Mouse (Mus musculus): ENCODE measurements at regions not wholly inside any gene's neighbourhood (a gene's known extent, or its start where the extent isn't known, plus 50 kb on each side); places are given as distances from the start of the nearest gene placed in this dataset.

DNA sequence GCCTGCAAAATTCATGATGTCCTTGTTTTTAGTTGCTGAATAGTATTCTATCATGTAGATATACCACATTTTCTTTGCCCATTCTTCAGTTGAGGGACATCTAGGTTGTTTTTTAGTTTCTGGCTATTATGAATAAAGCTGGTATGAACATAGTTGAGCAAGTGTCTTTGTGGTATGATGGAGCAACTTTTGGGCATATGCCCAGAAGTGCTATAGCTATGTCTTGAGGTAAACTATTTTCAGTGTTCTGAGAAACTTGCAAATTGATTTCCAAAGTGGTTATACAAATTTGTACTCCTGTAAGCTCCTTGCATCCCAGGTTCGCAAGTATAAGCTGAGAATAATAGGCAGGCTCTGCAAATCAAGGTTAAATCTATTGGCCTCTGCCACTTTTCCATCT lies 473.8 kb upstream of the Zeb2 start:
- TF ChIP-seq POLR2A (IDR thresholded peaks at IDR 0.05; ENCODE audit: borderline replicate concordance, extremely low read depth, low read depth, low read length) (no peak), CTCF (IDR thresholded peaks at IDR 0.05; ENCODE audit: insufficient read depth, low read length) (no peak)
- Histone ChIP-seq H3K4me1 (ENCODE audit: control insufficient read depth, insufficient read depth, low read length) (no peaks in the 10 kb centered on the region), H3K4me3 (replicated peaks; ENCODE audit: extremely low read depth, low read depth, low read length) (no peak overlapping the region)
- DNase-seq = no peak
- 90% methylated on average over 1 of the region's 1 CpGs for WGBS

DNA sequence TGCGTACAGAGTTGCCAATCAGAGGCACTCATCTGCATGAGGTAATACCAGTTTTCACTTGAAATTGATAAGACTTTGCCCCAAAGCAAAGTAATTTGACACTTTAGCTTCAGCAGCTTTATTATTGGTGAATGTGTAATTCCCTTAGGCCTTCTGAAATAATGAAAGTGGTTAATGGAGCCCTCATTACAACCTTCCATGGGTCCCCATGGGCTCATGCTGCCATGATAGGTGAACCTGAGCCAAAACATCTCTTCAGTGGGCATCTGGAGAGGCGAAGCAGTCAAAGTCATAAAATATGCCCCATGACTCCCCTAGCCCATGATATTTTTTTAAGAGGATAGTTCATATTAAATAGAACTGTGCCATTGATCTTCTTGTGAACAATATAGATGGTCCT lies 471.1 kb upstream of the Zeb2 start:
- WGBS = 96% methylated on average over 2 of the region's 2 CpGs
- H3K4me1 ChIP-seq (ENCODE audit: control insufficient read depth, insufficient read depth, low read length) = no peaks in the 10 kb centered on the region
- H3K4me3 ChIP-seq (replicated peaks; ENCODE audit: extremely low read depth, low read depth, low read length) = no peak overlapping the region
- no peak for TF ChIP-seq CTCF (IDR thresholded peaks at IDR 0.05; ENCODE audit: insufficient read depth, low read length)
- TF ChIP-seq POLR2A (IDR thresholded peaks at IDR 0.05; ENCODE audit: borderline replicate concordance, extremely low read depth, low read depth, low read length) = no peak
- no peak for DNase-seq

DNA sequence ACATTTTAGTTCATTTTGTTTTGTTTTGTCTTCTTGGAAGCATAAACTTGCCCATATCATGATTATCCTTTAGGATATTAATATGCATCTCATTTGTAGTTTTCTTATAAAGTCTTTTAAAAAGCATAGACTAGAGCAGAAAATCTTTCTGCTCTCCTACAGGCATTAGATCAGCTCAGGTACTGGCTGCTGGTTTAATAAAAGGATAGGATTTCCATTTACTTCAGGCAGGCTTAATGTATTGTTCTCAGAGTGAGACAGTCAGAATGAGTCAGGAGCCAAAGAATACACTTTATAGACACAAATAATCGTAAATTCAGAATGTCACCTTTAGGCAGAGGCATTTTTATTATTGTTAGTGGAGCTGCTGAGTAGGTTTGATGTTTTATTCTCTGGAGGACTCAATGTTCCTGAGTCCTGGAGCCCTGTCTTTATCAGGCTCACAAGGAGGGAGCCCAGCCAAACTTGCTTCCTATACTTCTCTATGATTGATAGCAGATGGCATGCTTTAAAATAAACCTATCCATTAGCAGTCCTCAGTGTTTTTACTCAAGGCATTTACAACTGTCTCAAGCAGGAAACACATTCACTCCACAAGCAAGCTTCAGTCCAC lies 469.5 kb upstream of the Zeb2 start:
- TF ChIP-seq CTCF (IDR thresholded peaks at IDR 0.05; ENCODE audit: insufficient read depth, low read length) (no peak), POLR2A (IDR thresholded peaks at IDR 0.05; ENCODE audit: borderline replicate concordance, extremely low read depth, low read depth, low read length) (no peak)
- 34% methylated on average over 1 of the region's 1 CpGs for WGBS
- no peaks in the 10 kb centered on the region for H3K4me1 ChIP-seq (ENCODE audit: control insufficient read depth, insufficient read depth, low read length)
- no peak overlapping the region for H3K4me3 ChIP-seq (replicated peaks; ENCODE audit: extremely low read depth, low read depth, low read length)
- DNase-seq = no peak

DNA sequence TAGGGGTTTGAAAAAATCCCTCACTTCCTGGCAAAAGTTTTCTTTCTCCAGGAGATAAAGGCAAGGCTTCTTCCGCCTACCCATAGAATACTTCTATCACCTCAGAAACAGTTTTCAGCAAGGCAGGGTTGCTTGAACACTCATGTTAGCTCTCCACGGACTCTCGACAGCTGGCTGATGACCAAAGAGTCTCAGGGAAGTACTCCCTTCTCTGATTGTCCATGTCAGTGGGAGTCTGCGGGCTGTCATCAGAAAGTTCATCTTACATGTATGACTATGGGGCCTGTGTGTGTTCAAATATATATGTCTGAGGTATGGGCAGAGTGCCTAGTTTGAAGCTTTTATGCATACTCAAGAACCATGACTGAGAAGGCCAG lies 464.3 kb upstream of the Zeb2 start:
- DNase-seq = peak; percentile 8
- TF ChIP-seq POLR2A (IDR thresholded peaks at IDR 0.05; ENCODE audit: borderline replicate concordance, extremely low read depth, low read depth, low read length) (no peak), CTCF (IDR thresholded peaks at IDR 0.05; ENCODE audit: insufficient read depth, low read length) (no peak)
- H3K4me1 ChIP-seq (ENCODE audit: control insufficient read depth, insufficient read depth, low read length) = no peaks in the 10 kb centered on the region
- H3K4me3 ChIP-seq (replicated peaks; ENCODE audit: extremely low read depth, low read depth, low read length) = no peak overlapping the region
- WGBS = 61% methylated on average over 4 of the region's 4 CpGs

DNA sequence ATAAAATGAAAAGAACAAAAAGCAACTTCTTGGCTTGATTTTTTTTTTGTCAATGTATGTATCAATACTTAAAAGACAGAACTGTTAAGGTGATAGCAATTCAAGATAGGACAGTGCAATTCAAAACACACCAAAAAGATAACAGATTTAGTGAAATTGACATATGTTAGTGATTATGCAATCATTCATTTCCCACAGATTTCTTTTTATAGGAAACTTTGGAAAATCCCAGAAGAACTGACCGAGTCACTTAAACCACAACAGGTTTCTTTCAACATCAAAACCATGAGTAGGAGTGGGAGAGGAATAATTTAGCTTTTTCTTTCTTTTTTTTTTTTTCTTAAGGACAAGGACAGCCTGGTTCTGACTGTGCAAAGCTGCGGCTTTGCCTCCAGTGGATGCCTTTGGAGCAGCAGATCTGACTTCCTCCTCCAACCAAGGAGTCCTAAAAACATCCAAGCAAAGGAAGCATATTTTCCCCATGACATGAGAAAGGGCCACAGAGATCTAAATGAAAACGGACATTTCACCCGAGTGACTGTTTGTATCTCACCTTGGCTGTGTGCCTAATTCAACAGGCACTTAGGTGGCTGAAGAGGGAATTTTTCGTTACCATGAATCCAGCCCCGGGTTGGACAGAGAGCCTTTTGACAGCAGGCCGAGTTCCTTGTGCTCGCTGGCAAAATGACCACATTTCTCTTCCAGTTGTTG lies 463.8 kb upstream of the Zeb2 start:
- 35% methylated on average over 8 of the region's 8 CpGs for WGBS
- peak; percentile 25 for DNase-seq
- TF ChIP-seq POLR2A (IDR thresholded peaks at IDR 0.05; ENCODE audit: borderline replicate concordance, extremely low read depth, low read depth, low read length) (no peak), CTCF (IDR thresholded peaks at IDR 0.05; ENCODE audit: insufficient read depth, low read length) (0 out of 2 replicates have a peak, but pooled peaks have one; percentile 24)

DNA sequence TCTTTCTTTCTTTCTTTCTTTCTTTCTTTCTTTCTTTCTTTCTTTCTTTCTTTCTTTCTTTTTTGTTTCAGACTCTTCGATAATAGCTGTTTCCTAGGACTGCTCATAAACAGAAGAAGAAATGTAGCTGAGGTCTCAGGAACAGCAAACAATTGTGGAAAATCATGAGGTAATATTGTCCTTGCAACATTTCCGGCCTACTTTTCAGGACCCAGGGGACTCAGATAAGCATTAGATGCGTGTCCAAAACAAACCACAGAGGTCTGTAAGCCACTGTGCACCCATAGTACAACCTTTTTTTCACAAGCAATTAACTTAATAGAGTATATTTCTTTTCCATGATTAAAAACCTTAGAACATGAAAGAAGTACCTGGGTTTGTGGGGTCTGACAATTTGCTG lies 455.7 kb upstream of the Zeb2 start:
- no peak for TF ChIP-seq POLR2A (IDR thresholded peaks at IDR 0.05; ENCODE audit: borderline replicate concordance, extremely low read depth, low read depth, low read length)
- TF ChIP-seq CTCF (IDR thresholded peaks at IDR 0.05; ENCODE audit: insufficient read depth, low read length) = no peak
- no peaks in the 10 kb centered on the region for H3K4me1 ChIP-seq (ENCODE audit: control insufficient read depth, insufficient read depth, low read length)
- DNase-seq = no peak
- H3K4me3 ChIP-seq (replicated peaks; ENCODE audit: extremely low read depth, low read depth, low read length) = no peak overlapping the region
- WGBS = 86% methylated on average over 3 of the region's 3 CpGs

More for the DNA sequence above, 463.8 kb upstream of the Zeb2 start:
- H3K4me1 ChIP-seq (ENCODE audit: control insufficient read depth, insufficient read depth, low read length) = no peaks in the 10 kb centered on the region
- peak overlapping the region; percentile 16 for H3K4me3 ChIP-seq (replicated peaks; ENCODE audit: extremely low read depth, low read depth, low read length)

DNA sequence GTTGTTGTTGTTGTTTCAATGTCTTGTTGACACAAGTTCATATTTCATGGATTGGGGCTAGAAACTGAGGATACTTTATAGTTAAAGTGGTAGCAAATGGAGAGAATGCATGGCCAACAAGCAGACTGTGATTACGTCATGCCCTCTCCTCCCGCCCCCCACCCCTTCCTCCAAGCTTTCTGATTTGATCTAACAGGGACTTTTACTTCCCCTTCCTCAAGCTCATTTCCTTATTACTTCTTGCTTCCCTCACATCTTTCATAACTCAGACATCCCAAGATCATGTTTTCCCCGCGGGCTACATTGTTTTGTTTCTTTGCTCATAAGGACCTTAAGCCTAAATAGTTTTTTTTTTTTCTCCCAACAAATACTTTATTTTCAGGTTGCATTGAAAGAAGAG lies 437.5 kb upstream of the Zeb2 start:
- H3K4me3 ChIP-seq (replicated peaks; ENCODE audit: extremely low read depth, low read depth, low read length) = no peak overlapping the region
- no peak for DNase-seq
- TF ChIP-seq POLR2A (IDR thresholded peaks at IDR 0.05; ENCODE audit: borderline replicate concordance, extremely low read depth, low read depth, low read length) (no peak), CTCF (IDR thresholded peaks at IDR 0.05; ENCODE audit: insufficient read depth, low read length) (no peak)
- WGBS = 60% methylated on average over 4 of the region's 4 CpGs
- no peaks in the 10 kb centered on the region for H3K4me1 ChIP-seq (ENCODE audit: control insufficient read depth, insufficient read depth, low read length)

DNA sequence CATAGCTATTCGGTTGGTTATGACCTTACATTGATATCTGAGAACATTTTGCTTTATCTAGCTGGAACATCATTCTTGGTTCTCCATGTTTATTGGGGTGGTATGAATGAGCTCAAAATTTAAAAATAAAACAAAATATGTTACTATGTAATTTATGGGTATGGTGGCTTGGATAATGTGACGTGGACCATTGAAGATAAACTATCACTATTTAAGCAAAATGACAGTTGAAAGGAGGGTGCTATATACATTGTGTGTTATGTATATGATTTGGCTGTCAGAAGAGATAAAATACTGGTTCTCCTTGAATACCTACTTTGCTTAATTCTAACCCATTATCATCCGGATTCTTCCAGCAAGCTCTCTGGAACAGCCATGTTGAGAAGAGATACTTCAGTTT lies 424.2 kb upstream of the Zeb2 start:
- no peak for DNase-seq
- no peak for TF ChIP-seq CTCF (IDR thresholded peaks at IDR 0.05; ENCODE audit: insufficient read depth, low read length)
- TF ChIP-seq POLR2A (IDR thresholded peaks at IDR 0.05; ENCODE audit: borderline replicate concordance, extremely low read depth, low read depth, low read length) = no peak
- H3K4me1 ChIP-seq (ENCODE audit: control insufficient read depth, insufficient read depth, low read length) = no peaks in the 10 kb centered on the region
- H3K4me3 ChIP-seq (replicated peaks; ENCODE audit: extremely low read depth, low read depth, low read length) = no peak overlapping the region
- 94% methylated on average over 3 of the region's 3 CpGs for WGBS

DNA sequence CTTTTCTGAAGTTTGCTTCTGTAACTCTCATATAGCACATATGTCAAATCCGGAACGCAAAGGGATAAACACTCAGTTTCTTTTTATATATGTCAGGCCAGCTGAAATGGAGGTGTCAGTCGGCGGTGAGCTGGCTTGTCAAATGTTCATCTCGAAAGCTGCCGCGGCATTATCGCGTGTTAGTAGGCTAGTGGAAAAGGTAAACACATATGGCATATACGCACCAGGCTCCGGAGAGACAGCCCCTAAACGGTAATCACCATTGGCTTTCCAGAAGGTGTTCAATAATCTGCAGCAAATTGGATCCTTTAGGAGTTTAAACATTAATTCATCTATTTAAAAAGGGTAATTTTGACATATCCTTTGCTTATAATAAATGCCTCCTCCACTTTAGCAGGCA lies 421.8 kb upstream of the Zeb2 start:
- TF ChIP-seq POLR2A (IDR thresholded peaks at IDR 0.05; ENCODE audit: borderline replicate concordance, extremely low read depth, low read depth, low read length) (no peak), CTCF (IDR thresholded peaks at IDR 0.05; ENCODE audit: insufficient read depth, low read length) (no peak)
- DNase-seq = no peak
- WGBS = 86% methylated on average over 12 of the region's 12 CpGs
- no peaks in the 10 kb centered on the region for H3K4me1 ChIP-seq (ENCODE audit: control insufficient read depth, insufficient read depth, low read length)
- no peak overlapping the region for H3K4me3 ChIP-seq (replicated peaks; ENCODE audit: extremely low read depth, low read depth, low read length)

DNA sequence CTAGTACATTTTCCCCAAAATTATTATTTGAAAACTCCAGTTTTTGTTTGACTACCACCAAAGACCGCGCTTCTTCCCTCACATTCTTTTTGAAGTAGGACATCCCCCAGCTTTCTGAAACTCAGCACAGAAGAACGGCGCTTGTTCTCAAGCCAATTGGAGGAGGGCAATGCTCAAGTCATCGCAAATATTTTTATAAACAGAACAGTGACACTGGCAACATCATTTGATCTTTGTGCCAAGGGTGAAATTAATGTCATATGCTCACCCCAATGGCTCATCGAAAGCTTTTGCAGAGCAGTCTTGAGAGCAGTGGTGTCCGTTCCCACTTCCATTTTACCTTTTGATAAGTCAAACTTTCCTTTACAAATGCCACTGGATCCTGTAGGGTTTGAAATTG lies 420.5 kb upstream of the Zeb2 start:
- DNase-seq = no peak
- no peak overlapping the region for H3K4me3 ChIP-seq (replicated peaks; ENCODE audit: extremely low read depth, low read depth, low read length)
- WGBS = 71% methylated on average over 7 of the region's 7 CpGs
- no peak for TF ChIP-seq POLR2A (IDR thresholded peaks at IDR 0.05; ENCODE audit: borderline replicate concordance, extremely low read depth, low read depth, low read length)
- no peaks in the 10 kb centered on the region for H3K4me1 ChIP-seq (ENCODE audit: control insufficient read depth, insufficient read depth, low read length)

All from lung, adult 2 months (tissue).